Mouse (Mus musculus) adrenal gland, adult 10 weeks (tissue): ENCODE data around the gene Lect2. TPM values are rescaled to one million over a fixed set of nuclear protein-coding genes. Genes with fewer than 3 reads are reported as not detected.

ENCODE experiments used
- polyA plus RNA-seq: library from polyadenylated mRNA; stranded (reverse); fragments of 350-450 nt; fragmentation: Illumina TruSeq; extraction: RNeasy Lipid Tissue Mini Kit (QIAGEN cat#74804); gene quantifications from one replicate; pipeline ENCODE4 v1.2.3, GENCODE M21; 2014; ENCODE audit warnings: low read depth, low replicate concordance

Lect2 gene
- not detected for polyA plus RNA-seq

GRCm38 (mm10) chr13:56548401-56548800 lies at the start of gene Lect2:
TSS of gene Lect2 (minus strand) at chr13:56548502.

GRCm38 (mm10) chr13:56522081-56522820 lies 26.1 kb downstream of the Lect2 start, which contains the start of gene Fbxl21:
TSS of gene Fbxl21 (plus strand) at chr13:56522472.

Other genes with a start within 250 kb of the Lect2 start
- gene Gm3045, start 121.9 kb downstream of the Lect2 start, polyA plus RNA-seq = not detected
- gene Slc25a48, start 110.1 kb downstream of the Lect2 start, polyA plus RNA-seq = not detected
- gene Il9, start 66.3 kb downstream of the Lect2 start, polyA plus RNA-seq = not detected
- gene Fbxl21, start 26.0 kb downstream of the Lect2 start, polyA plus RNA-seq = 8.4 TPM
- gene Tgfbi, start 61.0 kb upstream of the Lect2 start, polyA plus RNA-seq = 10.8 TPM
- gene Smad5, start 154.5 kb upstream of the Lect2 start, polyA plus RNA-seq = 55.8 TPM
- not detected for gene Gm45623, start 205.3 kb upstream of the Lect2 start, polyA plus RNA-seq